Mouse (Mus musculus): ENCODE results near the gene Srsf1.
A peak's percentile ranks its signal among the peaks of the same experiment; 100 is the strongest.

Gene Srsf1

DNA sequence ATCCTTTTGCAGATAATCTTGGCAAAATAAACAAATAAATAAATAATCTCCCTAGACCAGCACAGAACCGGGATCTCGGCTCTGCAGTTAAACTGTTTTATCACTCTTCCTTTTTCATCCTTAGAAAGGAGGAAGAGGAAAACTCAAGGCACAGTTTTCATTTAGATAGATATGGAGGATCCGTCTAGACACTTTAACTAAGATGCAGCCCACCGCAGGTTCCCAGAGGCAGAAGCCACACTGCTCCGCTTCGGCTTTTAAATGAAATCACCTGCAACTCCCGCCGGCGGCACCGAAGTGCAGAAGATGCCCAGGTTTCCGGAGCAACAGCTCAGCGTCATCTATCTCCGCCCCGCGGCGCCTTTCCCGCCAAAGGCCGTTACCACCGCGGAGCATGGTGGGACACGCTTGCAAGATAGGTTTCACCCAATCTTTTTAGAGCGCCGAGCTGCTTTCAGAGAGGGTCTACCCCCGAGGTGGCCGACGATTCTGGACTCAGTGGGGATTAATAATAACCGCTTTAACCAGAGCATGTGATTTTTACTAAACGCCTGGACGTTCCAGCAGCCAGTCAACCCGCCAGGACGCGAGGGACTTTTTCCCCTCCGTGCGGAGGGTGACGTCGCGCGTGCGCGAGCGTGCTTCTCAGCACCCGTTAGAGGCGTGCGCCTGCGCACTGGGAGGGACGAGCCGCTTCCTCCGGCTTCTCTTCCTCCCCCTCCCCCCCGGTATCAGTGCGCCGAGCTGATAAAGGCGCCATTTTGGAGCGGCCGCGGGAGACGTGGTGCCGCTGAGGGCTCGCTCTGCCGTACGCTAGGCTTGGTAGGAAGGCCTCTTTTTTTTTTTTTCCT is at the start of gene Srsf1:
Gene Srsf1, plus strand, starts transcription at position 430 of the 851 bp plus-strand sequence.
- peak; percentile 100 for DNase-seq (ENCODE audit: low read depth, low spot score)

- no peak for DNase-seq (ENCODE audit: low read depth, low spot score)
These were observed 47.4 kb upstream of the Srsf1 start for GRCm38 (mm10) chr11:87999751-88000150.

DNA sequence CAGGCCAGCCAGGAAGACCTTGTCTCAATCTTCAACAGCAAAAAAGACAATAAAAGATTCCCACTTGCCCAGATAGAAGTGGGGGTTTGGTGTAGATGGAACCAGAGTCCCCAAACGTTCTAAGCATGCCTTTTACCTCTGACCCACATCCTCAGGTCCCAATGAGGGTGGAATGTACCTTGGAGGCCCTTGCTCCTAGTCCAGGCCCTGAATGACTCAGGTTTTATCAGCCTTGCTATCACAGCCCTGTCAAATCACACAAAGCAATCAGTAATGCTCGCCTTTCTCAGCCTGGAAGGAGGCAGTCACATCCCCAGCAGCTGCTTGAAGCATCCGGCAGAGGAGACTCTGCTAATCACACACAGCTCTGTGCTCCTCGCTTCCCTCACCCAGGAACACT is 44.4 kb upstream of the Srsf1 start:
- DNase-seq (ENCODE audit: low read depth, low spot score), result no peak

- no peak for DNase-seq (ENCODE audit: low read depth, low spot score)
These were observed 43.0 kb upstream of the Srsf1 start for GRCm38 (mm10) chr11:88004123-88004522.

- no peak for DNase-seq (ENCODE audit: low read depth, low spot score)
These were observed 38.5 kb upstream of the Srsf1 start for GRCm38 (mm10) chr11:88008641-88009040.

DNA sequence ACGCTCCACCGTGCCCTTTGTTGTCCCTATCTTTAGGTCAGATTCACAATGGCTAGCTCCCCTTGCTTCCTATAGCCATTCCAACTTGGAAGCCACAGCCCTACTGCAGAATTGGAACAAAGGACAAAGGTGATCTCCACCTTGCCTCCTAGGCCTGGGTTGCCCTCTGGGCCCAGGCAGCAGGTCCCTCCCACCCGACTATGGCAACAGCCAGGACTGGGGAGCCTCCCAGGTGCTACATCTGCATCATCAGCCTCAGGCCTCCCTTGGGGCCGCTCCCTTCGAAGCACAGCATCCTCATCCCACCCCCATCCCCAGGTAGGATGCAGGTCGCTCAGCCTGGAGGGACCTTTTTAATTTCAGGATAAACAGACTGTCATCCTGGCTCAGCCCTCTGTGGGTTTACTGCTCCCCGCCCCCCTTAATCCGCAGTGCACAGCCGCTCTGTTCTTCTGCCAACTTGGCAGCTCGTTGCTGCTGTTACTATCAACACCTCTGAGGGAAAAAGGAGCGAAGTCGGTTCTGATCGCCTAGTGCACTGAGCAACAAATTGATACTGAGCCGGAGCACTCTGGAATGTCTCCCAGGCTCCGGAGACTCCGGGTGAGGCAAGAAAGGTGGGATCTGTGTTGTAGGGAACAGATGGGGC is 37.5 kb upstream of the Srsf1 start:
- DNase-seq (ENCODE audit: low read depth, low spot score), result no peak

- peak; percentile 61 for DNase-seq (ENCODE audit: low read depth, low spot score)
These were observed 35.8 kb upstream of the Srsf1 start for GRCm38 (mm10) chr11:88011208-88011913.

- DNase-seq (ENCODE audit: low read depth, low spot score), result no peak
These were observed 35.2 kb upstream of the Srsf1 start for GRCm38 (mm10) chr11:88011914-88012419.

GRCm38 (mm10) chr11:88012621-88013244 is 34.4 kb upstream of the Srsf1 start:
- peak; percentile 73 for DNase-seq (ENCODE audit: low read depth, low spot score)

GRCm38 (mm10) chr11:88013632-88014031 is 33.5 kb upstream of the Srsf1 start:
- no peak for DNase-seq (ENCODE audit: low read depth, low spot score)

- no peak for DNase-seq (ENCODE audit: low read depth, low spot score)
These were observed 32.0 kb upstream of the Srsf1 start for GRCm38 (mm10) chr11:88015161-88015560.

- no peak for DNase-seq (ENCODE audit: low read depth, low spot score)
These were observed 31.4 kb upstream of the Srsf1 start for GRCm38 (mm10) chr11:88015795-88016194.

GRCm38 (mm10) chr11:88023933-88024332 is 23.2 kb upstream of the Srsf1 start:
- DNase-seq (ENCODE audit: low read depth, low spot score), result no peak

DNA sequence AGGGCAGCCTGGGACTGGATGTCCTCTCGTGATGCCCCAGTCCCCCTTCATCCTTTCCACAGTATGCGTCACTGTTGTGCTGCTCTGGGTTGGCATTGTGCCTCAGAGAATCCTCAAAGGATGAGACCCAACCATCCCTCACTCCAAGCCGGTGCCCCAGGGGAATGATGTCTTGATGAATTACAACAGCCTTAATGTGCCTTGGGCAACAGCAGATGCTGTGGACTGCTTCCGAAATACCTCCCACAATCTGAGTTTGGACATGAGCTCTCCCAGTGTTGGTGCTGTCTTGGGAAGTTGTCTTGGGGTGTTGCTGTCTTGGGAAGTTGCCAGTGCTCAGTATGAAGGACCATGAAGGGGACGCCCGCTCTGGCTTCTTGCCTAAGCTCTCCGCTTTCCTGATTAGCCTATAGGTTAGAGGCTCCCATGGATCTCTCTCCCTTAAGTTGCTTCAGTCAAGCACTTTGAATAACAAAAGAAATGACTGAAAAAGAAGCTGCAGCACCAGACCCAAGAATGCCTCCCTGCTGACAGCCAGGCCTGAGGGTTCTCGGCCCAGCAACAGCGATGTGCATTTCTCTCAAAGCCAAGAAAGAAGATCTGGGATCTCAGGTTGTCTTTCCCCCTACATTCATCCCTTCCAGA is 19.7 kb upstream of the Srsf1 start:
- DNase-seq (ENCODE audit: low read depth, low spot score), result no peak

- DNase-seq (ENCODE audit: low read depth, low spot score), result no peak
These were observed 18.9 kb upstream of the Srsf1 start for GRCm38 (mm10) chr11:88028193-88028684.

DNA sequence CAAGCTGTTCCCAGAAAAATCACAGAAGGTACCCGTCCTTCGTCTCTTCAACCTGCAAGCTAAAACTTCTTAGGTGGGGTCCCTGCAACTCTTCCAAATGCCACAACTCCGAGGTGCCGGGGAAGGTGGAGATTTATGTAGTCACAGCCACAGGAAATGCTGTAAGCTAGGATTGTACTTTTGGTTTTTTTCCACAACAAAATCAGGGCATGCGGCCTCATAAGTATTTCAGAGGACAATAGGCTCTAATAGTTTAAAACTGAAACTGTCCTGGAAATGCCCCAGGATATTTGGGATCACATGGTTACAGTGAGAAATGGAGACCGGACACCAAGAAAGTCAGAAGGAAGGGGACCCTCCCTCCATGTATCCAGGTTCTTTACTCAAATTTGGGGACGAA is 17.0 kb upstream of the Srsf1 start:
- DNase-seq (ENCODE audit: low read depth, low spot score), result no peak

DNA sequence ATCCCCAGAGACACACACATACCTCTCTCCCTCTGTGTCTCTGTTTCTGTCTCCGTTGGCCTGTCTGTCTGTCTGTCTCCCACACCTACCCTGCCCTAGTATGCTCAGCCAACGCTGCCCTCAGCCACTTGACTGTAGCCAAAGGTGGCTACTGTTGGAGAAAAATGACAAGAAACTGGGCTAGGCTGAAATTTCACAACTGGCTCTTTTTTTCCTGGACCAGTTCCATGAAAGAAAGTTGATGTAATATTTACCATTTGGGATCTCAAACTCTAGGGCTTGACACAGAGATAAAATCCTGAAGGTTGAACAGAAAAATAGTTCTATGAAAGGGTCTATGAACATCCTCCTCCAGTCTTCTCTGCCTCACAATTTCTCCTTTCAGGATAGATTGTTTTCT is 16.3 kb upstream of the Srsf1 start:
- DNase-seq (ENCODE audit: low read depth, low spot score), result no peak

DNA sequence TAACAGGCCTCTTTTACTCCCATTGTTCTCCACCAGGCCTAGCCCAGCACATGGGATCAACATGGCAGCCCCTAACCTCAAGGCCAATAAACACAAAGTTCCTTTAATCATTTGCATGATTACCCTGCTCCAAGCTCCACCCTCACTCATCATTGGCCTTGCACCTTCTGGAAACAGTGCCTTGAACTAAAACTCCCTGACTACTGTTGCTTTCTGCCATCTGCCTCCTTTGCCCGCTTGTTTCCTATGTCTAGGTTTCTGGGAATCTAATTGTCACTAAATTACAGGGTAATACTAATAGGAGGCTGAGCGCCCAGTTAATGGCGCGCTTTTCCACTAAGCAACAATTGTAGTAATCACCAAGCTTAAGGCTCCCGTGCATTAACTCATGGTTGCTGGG is 15.4 kb upstream of the Srsf1 start:
- DNase-seq (ENCODE audit: low read depth, low spot score), result no peak

DNA sequence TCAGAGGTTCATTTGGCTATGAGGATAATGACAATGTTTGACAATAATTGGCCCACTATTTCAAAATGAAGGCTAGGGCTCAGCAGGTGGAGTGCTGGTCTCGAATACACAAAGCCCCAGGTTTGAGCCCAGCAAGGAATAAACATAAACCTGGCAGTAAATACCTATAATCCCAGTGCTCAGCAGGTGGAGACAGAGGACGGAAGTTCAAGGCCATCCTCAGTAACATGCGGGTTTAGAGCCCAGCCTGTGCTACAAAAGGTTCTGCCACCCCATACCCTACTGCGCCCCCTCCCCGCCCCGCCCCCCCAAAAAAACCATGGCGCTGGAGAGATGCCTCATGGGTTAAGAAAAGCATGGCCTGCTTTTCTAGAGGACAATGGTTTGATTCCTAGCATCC is 11.2 kb upstream of the Srsf1 start:
- no peak for DNase-seq (ENCODE audit: low read depth, low spot score)

- DNase-seq (ENCODE audit: low read depth, low spot score), result no peak
These were observed 10.4 kb upstream of the Srsf1 start for GRCm38 (mm10) chr11:88036761-88037251.

DNA sequence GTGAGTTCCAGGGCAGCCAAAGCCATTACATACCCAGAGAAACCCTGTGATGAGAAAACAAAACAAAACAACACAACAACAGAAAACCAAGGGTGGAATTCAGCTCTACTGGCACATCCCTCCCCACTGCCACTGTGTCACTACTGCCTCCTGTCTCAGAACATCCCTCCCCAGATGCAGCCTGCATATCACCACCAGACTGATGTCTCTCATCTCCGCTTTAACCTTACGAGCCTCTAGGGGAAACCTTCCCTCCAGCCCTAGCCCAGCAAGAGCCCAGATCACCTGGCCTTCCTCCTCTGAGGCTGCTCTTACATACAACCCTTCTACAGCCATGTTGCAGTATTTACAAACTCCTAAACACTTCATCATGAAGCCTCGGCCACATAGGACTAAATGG is 9.8 kb upstream of the Srsf1 start:
- no peak for DNase-seq (ENCODE audit: low read depth, low spot score)

Data from A20 (cell line).